Mouse (Mus musculus) kidney, postnatal 36 days (tissue): ENCODE measurements at regions not wholly inside any gene's neighbourhood (a gene's known extent, or its start where the extent isn't known, plus 50 kb on each side); places are given as distances from the start of the nearest gene placed in this dataset.

Source experiments
- DNase-seq, 2 experiments: peaks; one replicate each; pipeline ENCODE4 v3.0.0; 2021 to 2022; ENCODE audit warnings: mixed read lengths in 2 of 2

DNA sequence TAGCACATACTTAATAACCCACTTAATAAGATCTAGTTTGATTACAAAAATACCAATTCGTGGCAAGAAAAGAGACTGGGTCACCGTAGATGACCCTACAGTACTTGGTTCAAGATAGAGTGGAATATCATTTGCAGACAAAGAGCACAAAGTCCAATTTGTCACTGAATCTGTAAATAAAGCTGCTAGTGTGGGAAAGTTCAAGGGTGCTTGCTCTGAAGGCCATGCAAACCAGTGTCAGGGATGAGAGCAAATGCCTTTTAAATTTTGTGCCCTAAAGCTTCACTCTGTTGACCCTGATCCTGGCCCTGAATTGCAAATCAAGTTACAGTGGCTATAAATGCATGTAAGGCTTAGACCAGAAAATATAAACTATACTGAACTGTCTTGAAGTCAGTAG lies 113.1 kb downstream of the Cd55b start:
- DNase-seq: no peak

DNA sequence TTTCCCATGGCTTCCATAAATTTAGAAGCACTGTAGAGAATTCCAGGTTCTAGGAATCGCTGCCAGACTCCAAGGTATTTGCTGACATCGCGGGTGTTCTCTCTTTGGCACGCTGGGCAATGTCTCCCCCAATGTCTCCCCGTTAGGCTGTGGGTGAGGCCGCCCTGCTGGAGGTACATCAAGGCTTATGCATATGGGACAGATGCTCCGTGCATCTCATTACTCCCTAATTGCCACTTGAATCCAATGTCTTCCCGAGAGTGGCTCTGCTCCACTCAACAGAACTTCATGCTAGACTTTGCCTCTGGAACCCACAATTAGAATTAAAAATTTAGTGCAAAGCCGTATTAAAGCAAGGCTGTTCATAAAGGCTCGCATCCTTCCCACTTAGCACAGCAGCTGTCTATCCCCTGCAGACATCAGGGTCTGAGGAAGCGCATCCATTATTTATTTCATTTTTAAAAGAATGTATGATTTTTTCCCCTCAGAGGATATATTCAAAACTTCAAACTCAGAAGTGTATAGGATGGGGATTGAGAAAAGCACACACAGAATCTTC lies 120.9 kb downstream of the Cd55b start:
- no peak for DNase-seq

DNA sequence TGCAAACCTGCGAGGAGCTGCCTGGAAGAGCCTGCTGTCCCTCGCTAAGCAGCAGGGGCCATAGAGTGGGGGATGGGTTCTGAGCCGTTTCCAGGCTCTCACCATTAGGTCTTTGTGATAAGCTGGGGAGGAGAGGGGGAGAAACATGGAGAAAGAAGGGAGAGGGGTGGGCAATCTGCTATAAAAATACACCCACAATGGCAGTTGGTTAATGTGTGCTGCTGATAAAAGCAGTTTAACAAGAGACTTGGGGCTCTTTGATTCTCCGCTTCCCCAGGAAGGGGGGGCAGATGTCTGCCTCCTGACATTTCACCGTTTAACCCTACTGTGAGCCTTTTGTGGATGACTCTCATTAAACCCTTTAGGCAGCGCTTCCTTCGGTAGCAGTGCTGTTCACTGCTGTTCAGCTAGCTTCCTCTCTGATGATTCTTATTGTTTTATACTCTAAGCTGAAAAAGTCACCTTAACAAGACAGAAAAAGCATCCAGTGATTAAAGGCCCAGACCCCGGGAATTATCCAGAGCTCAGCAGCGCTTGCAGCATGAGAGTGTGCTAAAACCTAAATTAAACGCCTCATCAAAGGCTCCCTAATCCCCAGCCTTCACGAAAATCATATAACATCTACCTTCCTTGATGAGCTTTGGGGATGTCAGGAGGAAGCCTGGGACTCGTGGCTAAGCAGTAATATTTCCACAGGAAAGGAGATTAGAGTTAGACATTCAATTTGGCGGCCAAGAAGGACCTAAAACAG lies 122.6 kb downstream of the Cd55b start:
- no peak for DNase-seq

DNA sequence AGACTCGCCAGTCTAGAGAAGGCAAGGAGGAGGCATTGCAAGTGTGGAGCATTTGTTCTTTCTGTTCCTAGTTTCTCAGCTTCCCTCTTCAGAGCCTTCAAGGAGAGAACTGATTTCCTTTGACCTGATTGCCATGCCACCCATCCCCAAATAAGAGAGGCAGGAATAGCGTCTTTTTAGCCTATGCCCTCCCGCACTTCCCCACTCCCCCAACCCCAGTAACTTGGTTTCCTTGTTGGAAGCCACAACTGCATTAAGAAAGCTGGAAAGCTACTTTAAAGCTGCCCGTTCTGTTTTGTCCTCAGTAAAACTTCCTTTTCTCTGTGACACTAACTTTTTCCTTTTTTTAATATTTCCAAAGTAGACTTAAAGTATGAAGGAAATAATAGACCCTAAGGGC lies 123.2 kb downstream of the Cd55b start:
- DNase-seq: no peak

DNA sequence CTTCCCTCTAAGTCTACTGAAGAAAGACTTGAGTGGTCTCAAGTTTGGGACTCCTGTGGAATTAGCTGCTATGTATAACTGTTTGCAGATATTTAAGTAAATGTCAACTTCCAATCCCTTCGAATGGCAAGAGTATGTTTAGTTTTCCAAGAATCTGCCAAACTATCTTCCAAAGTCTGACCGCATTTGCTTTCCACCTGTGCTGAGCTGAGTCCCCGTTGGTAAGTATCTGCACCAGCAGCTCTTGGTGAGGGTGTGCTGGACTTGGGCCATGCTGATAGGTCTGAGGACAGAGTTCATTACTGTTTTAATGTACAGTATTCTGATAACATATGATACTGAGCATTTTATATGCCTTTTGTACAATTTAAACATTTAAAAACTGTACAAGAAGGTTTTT lies 123.7 kb downstream of the Cd55b start:
- DNase-seq: no peak

DNA sequence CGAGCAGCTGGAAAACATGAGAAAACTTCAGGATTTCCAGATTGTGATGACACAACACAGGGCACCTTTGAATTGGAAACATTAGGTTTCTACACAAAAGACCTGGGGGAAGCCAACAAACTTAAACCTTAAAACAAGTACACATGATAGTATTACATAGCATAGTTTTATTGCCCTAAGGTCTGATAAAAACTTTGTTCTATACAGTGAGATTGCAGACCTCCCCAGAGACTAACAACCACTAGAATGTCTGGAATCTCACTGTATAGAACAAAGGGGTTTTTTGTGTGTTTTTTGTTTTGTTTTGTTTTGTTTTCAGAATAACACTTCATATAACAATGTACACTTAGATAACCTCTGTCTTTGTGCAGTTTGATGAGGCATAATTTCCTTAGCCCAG lies 124.2 kb downstream of the Cd55b start:
- no peak for DNase-seq

DNA sequence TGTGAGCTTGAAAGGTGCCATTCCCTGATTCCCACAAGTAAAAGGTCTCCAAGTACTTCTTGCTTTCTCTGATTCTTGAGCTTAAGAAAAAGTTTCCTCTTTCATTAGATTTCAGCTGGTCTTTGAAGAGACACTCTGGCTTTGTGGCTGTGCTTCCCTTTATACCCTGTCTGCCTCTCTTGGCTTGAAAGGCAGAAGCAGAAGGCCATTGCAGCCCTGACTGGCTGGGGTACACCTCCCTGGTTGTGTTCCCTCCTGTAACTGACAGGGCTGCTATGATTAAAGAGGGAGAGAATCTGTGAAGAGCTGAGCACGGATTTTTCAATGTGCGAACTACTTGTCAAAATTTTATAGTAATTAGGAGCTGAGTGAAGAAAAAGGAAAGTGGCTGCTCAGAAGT lies 125.3 kb downstream of the Cd55b start:
- no peak for DNase-seq

DNA sequence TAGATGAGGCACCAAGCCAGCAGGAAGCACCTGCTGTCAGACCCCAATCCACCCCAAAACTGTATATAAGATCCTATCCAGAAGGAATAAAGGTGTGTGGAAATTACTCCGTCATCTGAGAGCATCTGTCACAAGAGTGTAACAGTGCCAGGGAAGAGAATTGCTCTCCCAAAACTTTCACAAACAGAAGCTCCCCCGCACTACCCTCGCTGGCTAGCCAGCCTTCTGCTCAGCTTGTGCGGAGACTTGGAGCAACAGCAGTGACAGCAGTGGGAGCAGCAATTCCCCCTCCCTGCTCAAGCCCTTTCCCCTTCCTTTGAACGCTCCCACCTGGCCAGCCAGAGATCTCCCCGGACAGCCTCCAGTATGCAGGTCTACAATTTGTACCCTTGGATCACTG lies 136.9 kb downstream of the Cd55b start:
- no peak for DNase-seq

DNA sequence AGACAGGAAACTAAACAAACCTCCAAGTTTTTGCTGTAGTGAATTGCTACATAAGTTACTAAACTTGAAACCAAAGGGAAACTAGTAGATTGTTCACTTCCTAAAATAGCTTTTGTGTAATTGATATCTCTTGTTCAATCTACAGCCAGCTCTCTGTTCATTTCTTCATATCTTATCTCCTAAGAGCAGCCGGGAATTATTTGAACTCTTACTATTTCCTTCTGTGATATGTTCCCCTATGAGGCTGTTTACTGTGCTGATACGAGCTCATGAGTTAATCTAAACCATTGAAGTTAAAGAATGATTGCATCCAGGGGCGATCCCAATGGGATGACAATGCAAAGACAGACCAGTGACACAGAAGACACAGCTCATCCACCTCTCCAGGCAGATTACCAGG lies 140.7 kb downstream of the Cd55b start:
- no peak for DNase-seq

DNA sequence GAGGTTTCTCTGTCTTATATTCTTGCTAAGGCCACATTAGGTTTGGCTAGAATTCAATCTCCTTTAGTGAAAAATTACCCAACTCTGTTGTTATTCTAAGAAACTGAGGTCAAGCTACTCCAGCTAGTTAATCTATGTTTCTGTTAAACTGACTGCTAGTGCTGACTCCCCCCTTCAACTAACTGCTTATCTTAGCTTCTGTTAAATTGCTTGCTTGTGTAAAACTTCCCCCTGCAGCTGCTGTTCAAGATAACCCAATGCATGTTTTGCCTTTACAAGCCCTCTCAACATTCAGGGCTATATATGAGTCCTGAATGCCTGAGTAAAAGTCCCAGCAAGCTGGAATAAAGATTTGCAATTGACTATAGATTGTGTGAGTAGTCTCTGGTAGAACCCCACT lies 143.6 kb downstream of the Cd55b start:
- no peak for DNase-seq

DNA sequence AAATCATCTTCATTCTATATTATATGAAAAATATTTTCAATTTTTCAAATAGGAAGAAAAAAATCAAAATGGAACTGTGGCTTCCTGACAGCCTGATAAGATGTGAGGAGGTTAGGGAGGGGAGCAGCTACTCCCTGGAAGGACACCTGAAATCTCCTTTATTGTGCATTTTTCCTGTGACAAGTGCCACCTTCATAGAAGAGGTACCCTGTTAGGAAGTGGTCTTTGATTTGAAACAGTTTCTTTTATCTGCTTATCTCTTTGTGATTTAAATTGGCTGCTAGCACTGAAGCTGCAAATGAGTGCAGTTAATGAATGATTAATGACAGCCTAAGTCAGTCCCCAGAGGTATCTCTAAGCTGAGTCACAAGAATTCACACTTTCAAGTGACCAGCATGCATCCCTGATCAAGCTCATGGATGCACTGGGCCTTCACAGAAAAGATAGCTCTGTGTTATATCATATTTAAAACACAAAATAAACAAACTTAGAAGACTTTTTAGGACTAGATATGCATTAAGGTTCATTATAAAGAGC lies 144.7 kb downstream of the Cd55b start:
- no peak for DNase-seq

DNA sequence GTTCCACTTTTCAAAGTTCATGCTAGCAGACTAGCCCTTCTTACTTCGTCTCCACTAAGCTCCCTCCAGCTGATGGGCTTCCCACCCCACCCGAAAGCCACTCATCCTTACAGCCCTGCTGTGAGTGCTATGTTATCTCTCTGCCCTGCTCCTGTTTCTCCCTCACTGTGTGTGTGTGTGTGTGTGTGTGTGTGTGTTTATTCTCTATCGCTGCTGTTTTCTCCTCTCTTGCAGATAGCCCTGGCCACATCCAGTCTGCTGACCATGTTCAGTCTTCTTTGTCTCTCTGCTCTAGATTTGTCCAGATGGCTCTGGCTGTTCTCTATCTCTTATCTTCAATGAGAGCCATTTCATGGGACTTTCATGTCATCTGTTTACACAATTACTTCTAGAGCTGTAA lies 145.9 kb downstream of the Cd55b start:
- no peak for DNase-seq

DNA sequence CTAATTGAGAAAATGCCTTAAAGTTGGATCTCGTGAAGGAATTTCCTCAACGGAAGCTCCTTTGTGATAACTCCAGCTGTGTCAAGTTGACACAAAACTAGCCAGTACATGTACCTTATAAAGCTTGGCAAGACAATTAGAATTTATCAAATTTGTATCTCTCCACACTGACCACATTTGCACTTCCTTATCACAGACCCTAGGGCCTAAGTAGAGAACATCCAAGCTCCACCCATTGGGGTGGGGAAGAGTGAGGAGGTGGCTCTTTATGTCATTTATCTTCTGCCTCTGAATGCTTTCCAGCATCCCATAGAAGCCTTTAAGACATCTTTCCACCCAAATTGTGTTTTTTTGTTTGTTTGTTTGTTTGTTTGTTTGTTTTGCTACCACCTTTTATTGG lies 146.8 kb downstream of the Cd55b start:
- DNase-seq: no peak

DNA sequence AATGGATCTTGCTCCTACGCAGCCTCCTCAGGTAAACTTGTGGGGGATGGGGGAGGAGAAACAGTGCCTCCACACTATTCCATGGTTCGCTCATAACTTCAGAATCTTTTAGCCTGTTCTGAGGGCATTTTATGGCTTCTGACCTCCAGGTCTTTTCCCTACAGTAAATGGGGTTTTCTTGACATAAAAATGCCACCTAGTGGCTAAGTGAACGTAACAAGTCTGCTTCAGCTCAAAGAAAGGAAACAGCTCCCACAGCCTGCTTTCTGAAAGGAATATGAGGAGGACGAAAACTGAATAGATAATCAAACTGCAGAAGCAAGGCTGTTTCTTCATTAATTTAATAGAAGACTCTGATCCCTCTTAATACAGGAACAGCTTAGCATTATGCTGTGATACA lies 148.3 kb downstream of the Cd55b start:
- peak in 1 of 2 experiments; percentile 0 for DNase-seq

DNA sequence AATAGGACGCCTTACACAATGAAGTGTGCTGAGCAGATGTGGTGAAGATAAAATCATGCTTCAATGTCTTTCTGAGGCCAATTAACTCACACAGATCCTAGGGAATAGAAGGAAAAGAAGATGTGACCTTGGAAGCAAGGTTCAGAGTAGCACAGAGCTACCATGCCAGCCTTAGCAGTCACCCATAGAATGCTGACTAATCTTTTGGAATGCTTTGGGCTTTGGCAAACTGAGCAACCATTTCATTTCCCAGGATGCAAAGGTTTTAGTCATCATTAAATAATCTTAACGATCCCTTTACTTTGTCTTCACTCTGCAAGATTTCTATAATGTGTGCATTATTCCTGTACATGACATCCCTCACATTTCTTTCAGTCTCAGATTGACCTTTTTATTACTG lies 152.4 kb downstream of the Cd55b start:
- no peak for DNase-seq
